Comparison of ENCODE assay signal across 12 mouse cellular contexts in the genomic region with DNA sequence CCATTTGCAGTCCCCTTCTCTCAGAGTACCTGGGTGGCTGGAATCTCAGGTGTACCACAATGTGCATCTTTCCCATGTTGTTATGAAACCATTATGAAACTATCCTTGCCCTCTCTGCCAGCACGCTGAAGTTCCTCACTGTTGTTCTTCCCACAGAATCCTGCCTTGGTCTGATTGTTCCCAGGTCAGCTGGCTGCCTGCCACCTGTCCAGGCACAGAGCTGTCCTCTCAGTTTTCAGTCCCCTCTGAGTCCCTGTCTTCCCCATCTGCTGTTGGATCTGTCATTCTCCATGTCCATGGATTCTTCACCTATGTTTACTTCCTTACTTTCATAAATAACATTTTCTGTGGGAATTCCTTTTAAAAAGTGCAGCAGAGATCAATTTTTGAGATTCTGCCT.
"Had no signal": no experiment of that assay in that cellular context is flagged by ENCODE, and none has a peak within 500 bp of the region (broad histone marks: within the 10 kb centered on the region; RNA-seq: fewer than 3 reads in every experiment).

No protein-coding gene starts in this region.

- DNase-seq: liver, postnatal 0 days; lung, adult 2 months; lung, postnatal 14 days; lung, postnatal 36 days; retina, postnatal 1 day; right cerebral cortex, adult 18-20 months; right cerebral cortex, postnatal 25 days; right cerebral cortex, postnatal 4 days; spleen, adult 18-20 months; thymus, adult 18-20 months; thymus, postnatal 14 days; thymus, postnatal 36 days had no signal
